Comparison of ENCODE assay signal across 8 mouse cellular contexts in the genomic region with DNA sequence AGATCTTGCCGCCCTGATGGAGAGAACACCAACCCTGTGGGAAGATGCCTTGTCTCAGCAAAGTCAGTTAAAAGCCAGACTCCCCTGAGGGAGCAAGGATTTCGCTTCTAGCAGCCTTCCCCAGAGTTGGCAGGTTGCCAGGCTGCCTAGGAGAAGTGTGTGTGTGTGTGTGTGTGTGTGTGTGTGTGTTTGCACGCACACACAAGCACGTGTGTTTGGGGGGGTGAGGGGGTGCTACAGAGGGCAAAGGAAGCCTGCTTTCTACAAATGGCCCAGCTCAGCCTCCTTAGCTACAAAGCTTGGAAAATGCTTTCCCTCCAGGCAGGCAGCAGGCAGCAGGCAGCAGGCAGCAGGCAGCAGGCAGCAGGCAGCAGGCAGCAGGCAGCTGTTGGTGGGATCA. TPM values are rescaled to one million over a fixed set of nuclear protein-coding genes. Genes with fewer than 3 reads are reported as not detected.
A peak's percentile ranks its signal among the peaks of the same experiment; 100 is the strongest.
DNase-seq lines count a peak whose midpoint lies in the region; ATAC-seq and TF ChIP-seq lines count a peak whose summit lies in the region.

No protein-coding gene starts in this region.

- peak overlapping the region; percentile 29 for H3K4me2 ChIP-seq in intestine, embryonic 15.5 days (replicated peaks)
- peak overlapping the region; percentile 22; the same call in 1 of the 2 replicates for H3K4me2 ChIP-seq in lung, embryonic 15.5 days

- no peak for TF ChIP-seq CTCF in left cerebral cortex, adult 2 months (IDR thresholded peaks at IDR 0.05)

- H3K9ac ChIP-seq in intestine, embryonic 15.5 days = 0 out of 2 replicates have a peak overlapping the region, but pooled peaks have one; percentile 18
- H3K9ac ChIP-seq in lung, embryonic 15.5 days = no peak overlapping the region

- H3K9me3 ChIP-seq in forebrain, embryonic 10.5 days = no peaks in the 10 kb centered on the region
- no peaks in the 10 kb centered on the region for H3K9me3 ChIP-seq in intestine, embryonic 15.5 days
- no peaks in the 10 kb centered on the region for H3K9me3 ChIP-seq in lung, embryonic 15.5 days

- H3K27ac ChIP-seq in left cerebral cortex, adult 2 months = peak overlapping the region; percentile 97
- H3K27ac ChIP-seq in forebrain, embryonic 10.5 days = peak overlapping the region; percentile 69
- H3K27ac ChIP-seq in intestine, embryonic 15.5 days = peak overlapping the region; percentile 66
- H3K27ac ChIP-seq in lung, embryonic 15.5 days = peak overlapping the region; percentile 80

- 9% methylated on average over 4 of the region's 4 CpGs for WGBS in forebrain, embryonic 10.5 days
- WGBS in intestine, embryonic 15.5 days = 3% methylated on average over 4 of the region's 4 CpGs
- 0% methylated on average over 4 of the region's 4 CpGs for WGBS in lung, embryonic 15.5 days

- H3K4me3 ChIP-seq in left cerebral cortex, adult 2 months = no peak overlapping the region
- peak overlapping the region; percentile 10; the same call in 1 of the 2 replicates for H3K4me3 ChIP-seq in forebrain, embryonic 10.5 days
- no peak overlapping the region for H3K4me3 ChIP-seq in intestine, embryonic 15.5 days (replicated peaks)
- H3K4me3 ChIP-seq in lung, embryonic 15.5 days = no peak overlapping the region

- intact Hi-C loops in left cerebral cortex, adult 2 months (cut with DNase I) = no loop called here

- H3K4me1 ChIP-seq in forebrain, embryonic 10.5 days = peaks cover 100% of the 10 kb centered on the region
- peaks cover 87% of the 10 kb centered on the region for H3K4me1 ChIP-seq in intestine, embryonic 15.5 days (replicated peaks)
- peaks cover 97% of the 10 kb centered on the region for H3K4me1 ChIP-seq in lung, embryonic 15.5 days

- peak in 1 of 2 experiments; percentile 49 for DNase-seq in left cerebral cortex, adult 2 months (ENCODE audit: extremely low spot score in 1 of 2, low spot score in 2 of 2)
- no peak for DNase-seq in left cerebral cortex, adult 8-10 months (ENCODE audit: low spot score in 2 of 2)
- DNase-seq in adipocyte (ENCODE audit: low spot score) = peak; percentile 82
- peak; percentile 33 for DNase-seq in forebrain, embryonic 10.5 days (ENCODE audit: extremely low spot score, low spot score)
- peak; percentile 74 for DNase-seq in right cerebral cortex, postnatal 4 days

- H3K27me3 ChIP-seq in forebrain, embryonic 10.5 days (ENCODE audit: poor library complexity, severe bottlenecking) = peaks cover 62% of the 10 kb centered on the region
- no peaks in the 10 kb centered on the region for H3K27me3 ChIP-seq in intestine, embryonic 15.5 days (replicated peaks)
- H3K27me3 ChIP-seq in lung, embryonic 15.5 days = peaks cover 4% of the 10 kb centered on the region; the same call in 1 of the 2 replicates

- ATAC-seq in intestine, embryonic 15.5 days = 0 out of 2 replicates have a peak, but pooled peaks have one; percentile 2
- ATAC-seq in lung, embryonic 15.5 days (ENCODE audit: borderline replicate concordance, extremely low read depth, low FRiP score, low TSS enrichment) = peak; percentile 7; the same call in 1 of the 2 replicates
- no peak for ATAC-seq in erythroblast, adult 5-6 weeks (replicated peaks; ENCODE audit: low FRiP score, poor library complexity, severe bottlenecking)

- no peaks in the 10 kb centered on the region for H3K36me3 ChIP-seq in forebrain, embryonic 10.5 days (replicated peaks)
- H3K36me3 ChIP-seq in intestine, embryonic 15.5 days = no peaks in the 10 kb centered on the region
- H3K36me3 ChIP-seq in lung, embryonic 15.5 days = no peaks in the 10 kb centered on the region

RNA-seq across cellular contexts. Expression of gene Kif21b, which starts 6.4 kb away (rescaled TPM):
- 10 to 100 TPM; 67.3 to 74.2 TPM for total RNA-seq in left cerebral cortex, adult 2 months (2021)
- 10 to 100 TPM; 49.0 to 57.8 (median 53.5) TPM for total RNA-seq in left cerebral cortex, adult 8-10 months (2022)
- 5.8 and 8.8 TPM in 2 replicates for polyA plus RNA-seq in forebrain, embryonic 10.5 days (2016; fragmentation: Nextera tagmentation; extraction: Ambion mirVana)
- 4.1 and 5.9 TPM in 2 replicates for polyA plus RNA-seq in intestine, embryonic 15.5 days (2015; fragmentation: Nextera tagmentation; extraction: Ambion mirVana)
- 3.5 and 4.1 TPM in 2 replicates for polyA plus RNA-seq in lung, embryonic 15.5 days (2015; fragmentation: Nextera tagmentation; extraction: Ambion mirVana)
- total RNA-seq in erythroblast, adult 5-6 weeks (2015; ENCODE audit: low replicate concordance) = 7.7 and 12.9 TPM in 2 replicates
- total RNA-seq in erythroblast, adult 5-6 weeks (2017; ENCODE audit: low replicate concordance) = 5.4 and 8.5 TPM in 2 replicates

Comparison
In these comparisons a context has a peak if more than half of its experiments do, and no peak if none do; other contexts are left out.
1. DNase-seq: peak in adipocyte (single experiment), forebrain, embryonic 10.5 days (single experiment) and right cerebral cortex, postnatal 4 days (single experiment); none in left cerebral cortex, adult 8-10 months (0 of 2).
2. Peak in every context shown above with its lines, with median percentiles within 50 percentile points of each other: H3K27ac ChIP-seq.